Mouse (Mus musculus): ENCODE measurements around the gene Bmi1. TPM values are rescaled to one million over a fixed set of nuclear protein-coding genes. Genes with fewer than 3 reads are reported as not detected.

The Bmi1 gene
- polyA plus RNA-seq (2011; ENCODE audit: insufficient read depth, insufficient read length, low read depth, missing spikeins) = 5.6 and 8.0 TPM in 2 replicates

DNA sequence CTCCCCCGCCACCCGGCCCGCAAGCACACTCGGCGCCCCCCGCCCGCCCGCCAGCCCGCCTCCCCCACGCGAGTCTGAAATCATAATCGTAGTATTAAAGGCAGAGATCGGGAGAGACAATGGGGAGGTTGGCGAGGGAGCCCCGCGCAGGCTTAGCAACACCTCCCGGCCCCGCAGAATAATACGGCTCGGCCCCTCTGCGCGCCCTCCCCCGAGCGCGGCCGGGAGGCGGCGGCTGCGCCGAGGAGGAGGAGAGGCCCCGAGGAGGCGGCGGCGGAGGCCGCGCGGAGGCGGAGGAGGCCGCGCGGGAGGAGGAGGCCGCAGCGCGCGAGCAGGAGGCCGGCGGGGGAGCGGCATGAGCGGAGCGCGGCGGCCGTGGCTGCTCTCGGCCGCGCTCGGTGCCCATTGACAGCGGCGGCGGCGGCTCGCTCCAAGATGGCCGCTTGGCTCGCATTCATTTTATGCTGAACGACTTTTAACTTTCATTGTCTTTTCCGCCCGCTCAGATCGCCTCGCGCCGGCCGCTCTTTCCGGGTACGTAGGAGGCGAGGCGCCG, at the start of gene Bmi1:
Gene Bmi1, plus strand, starts transcription at position 83 of the 556 bp plus-strand sequence.
- Histone ChIP-seq H3K36me3 (ENCODE audit: control insufficient read depth, insufficient read depth, low read length, poor library complexity, severe bottlenecking) (no peaks in the 10 kb centered on the region), H3K27ac (ENCODE audit: insufficient read depth, low read length) (no peak within 1 kb of the TSS), H3K27me3 (ENCODE audit: control insufficient read depth, insufficient read depth, low read length, poor library complexity, severe bottlenecking) (peaks cover 52% of the 10 kb centered on the region), H3K9me3 (replicated peaks; ENCODE audit: control insufficient read depth, insufficient read depth, low read length, poor library complexity, severe bottlenecking) (no peaks in the 10 kb centered on the region), H3K4me3 (ENCODE audit: low read depth, low read length) (peak within 1 kb of the TSS; percentile 83), H3K9ac (ENCODE audit: low read depth, poor library complexity, severe bottlenecking) (peak within 1 kb of the TSS; percentile 93), H3K4me1 (ENCODE audit: control insufficient read depth, insufficient read depth, low read length) (no peaks in the 10 kb centered on the region)
- TF ChIP-seq EP300 (IDR thresholded peaks at IDR 0.05; ENCODE audit: insufficient read depth, low read depth, low read length) = no peak
- no peak for TF ChIP-seq POLR2A (IDR thresholded peaks at IDR 0.05; ENCODE audit: insufficient read depth, low read length)
- TF ChIP-seq CTCF (IDR thresholded peaks at IDR 0.05; ENCODE audit: low read depth, low read length) = no peak

DNA sequence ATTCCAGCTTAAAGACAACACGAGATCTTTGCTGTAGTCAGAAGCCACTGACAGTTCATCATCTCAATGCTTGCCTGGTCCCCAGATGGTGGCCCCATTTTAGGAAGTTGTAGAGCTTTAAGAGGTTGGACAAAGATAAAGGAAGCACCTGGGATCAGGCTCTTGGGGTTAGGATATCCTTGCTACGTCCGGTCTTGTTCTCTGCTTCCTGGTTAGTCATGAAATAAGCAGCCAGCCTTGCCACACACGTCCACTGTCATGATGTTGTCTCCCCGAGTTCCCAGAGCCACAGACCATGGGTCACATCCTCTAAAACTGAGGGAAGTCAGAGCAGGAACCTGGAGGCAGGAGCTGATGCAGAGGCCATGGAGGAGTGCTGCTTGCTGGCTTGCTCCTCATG, 46.3 kb upstream of the Bmi1 start:
- Histone ChIP-seq H3K4me1 (ENCODE audit: control insufficient read depth, insufficient read depth, low read length) (no peaks in the 10 kb centered on the region), H3K27me3 (ENCODE audit: control insufficient read depth, insufficient read depth, low read length, poor library complexity, severe bottlenecking) (no peaks in the 10 kb centered on the region; the same call in 1 of the 2 replicates), H3K4me3 (ENCODE audit: low read depth, low read length) (no peak overlapping the region), H3K9me3 (replicated peaks; ENCODE audit: control insufficient read depth, insufficient read depth, low read length, poor library complexity, severe bottlenecking) (no peaks in the 10 kb centered on the region), H3K36me3 (ENCODE audit: control insufficient read depth, insufficient read depth, low read length, poor library complexity, severe bottlenecking) (no peaks in the 10 kb centered on the region), H3K9ac (ENCODE audit: low read depth, poor library complexity, severe bottlenecking) (no peak overlapping the region), H3K27ac (ENCODE audit: insufficient read depth, low read length) (no peak overlapping the region)
- TF ChIP-seq EP300 (IDR thresholded peaks at IDR 0.05; ENCODE audit: insufficient read depth, low read depth, low read length) (no peak), POLR2A (IDR thresholded peaks at IDR 0.05; ENCODE audit: insufficient read depth, low read length) (no peak), CTCF (IDR thresholded peaks at IDR 0.05; ENCODE audit: low read depth, low read length) (no peak)

DNA sequence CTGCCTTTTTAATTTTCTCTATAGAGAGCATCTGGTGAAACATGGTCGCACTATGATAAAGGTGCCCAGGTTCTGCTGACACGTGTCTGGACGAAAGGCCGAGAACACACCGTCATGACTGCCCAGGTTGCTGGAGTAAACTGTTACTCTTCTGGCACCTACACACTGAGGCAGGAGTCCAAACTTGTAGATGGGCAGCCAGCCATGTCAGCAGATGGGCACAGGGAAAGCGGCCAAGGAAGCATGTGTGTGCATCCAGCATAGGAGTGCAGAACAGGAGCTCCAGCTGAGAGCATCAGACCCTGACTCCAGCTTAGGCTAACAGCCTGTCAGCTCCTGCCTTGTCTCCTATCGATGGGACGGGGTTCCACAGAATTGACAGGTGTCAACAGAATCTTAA, 41.8 kb upstream of the Bmi1 start:
- TF ChIP-seq POLR2A (IDR thresholded peaks at IDR 0.05; ENCODE audit: insufficient read depth, low read length) = no peak
- TF ChIP-seq EP300 (IDR thresholded peaks at IDR 0.05; ENCODE audit: insufficient read depth, low read depth, low read length) = no peak
- TF ChIP-seq CTCF (IDR thresholded peaks at IDR 0.05; ENCODE audit: low read depth, low read length) = no peak
- H3K9ac ChIP-seq (ENCODE audit: low read depth, poor library complexity, severe bottlenecking) = no peak overlapping the region
- H3K4me3 ChIP-seq (ENCODE audit: low read depth, low read length) = no peak overlapping the region
- no peaks in the 10 kb centered on the region for H3K4me1 ChIP-seq (ENCODE audit: control insufficient read depth, insufficient read depth, low read length)
- H3K36me3 ChIP-seq (ENCODE audit: control insufficient read depth, insufficient read depth, low read length, poor library complexity, severe bottlenecking) = no peaks in the 10 kb centered on the region
- no peak overlapping the region for H3K27ac ChIP-seq (ENCODE audit: insufficient read depth, low read length)
- peaks cover 8% of the 10 kb centered on the region; the same call in 1 of the 2 replicates for H3K9me3 ChIP-seq (replicated peaks; ENCODE audit: control insufficient read depth, insufficient read depth, low read length, poor library complexity, severe bottlenecking)
- no peaks in the 10 kb centered on the region for H3K27me3 ChIP-seq (ENCODE audit: control insufficient read depth, insufficient read depth, low read length, poor library complexity, severe bottlenecking)

DNA sequence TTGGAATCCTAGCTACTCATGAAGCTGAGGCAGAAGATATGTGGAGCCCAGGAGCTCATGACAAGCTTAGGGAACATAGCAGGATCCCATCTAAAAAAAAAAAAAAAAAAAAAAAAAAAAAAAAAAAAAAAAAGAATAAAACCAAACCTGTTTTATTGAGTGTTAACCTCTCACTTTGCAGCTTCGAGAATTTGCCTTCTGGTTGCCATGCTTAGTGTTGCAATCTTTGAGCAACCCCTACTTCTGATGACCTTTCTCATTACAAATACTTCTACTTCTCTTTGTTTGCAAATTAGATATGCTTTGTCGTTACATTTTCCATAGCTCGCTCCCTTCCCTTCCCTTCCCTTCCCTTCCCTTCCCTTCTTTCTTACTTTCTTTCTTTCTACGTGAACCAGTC, 28.3 kb upstream of the Bmi1 start:
- TF ChIP-seq CTCF (IDR thresholded peaks at IDR 0.05; ENCODE audit: low read depth, low read length) = no peak
- no peak for TF ChIP-seq EP300 (IDR thresholded peaks at IDR 0.05; ENCODE audit: insufficient read depth, low read depth, low read length)
- TF ChIP-seq POLR2A (IDR thresholded peaks at IDR 0.05; ENCODE audit: insufficient read depth, low read length) = no peak
- Histone ChIP-seq H3K36me3 (ENCODE audit: control insufficient read depth, insufficient read depth, low read length, poor library complexity, severe bottlenecking) (no peaks in the 10 kb centered on the region), H3K9ac (ENCODE audit: low read depth, poor library complexity, severe bottlenecking) (no peak overlapping the region), H3K9me3 (replicated peaks; ENCODE audit: control insufficient read depth, insufficient read depth, low read length, poor library complexity, severe bottlenecking) (no peaks in the 10 kb centered on the region), H3K27ac (ENCODE audit: insufficient read depth, low read length) (no peak overlapping the region), H3K4me1 (ENCODE audit: control insufficient read depth, insufficient read depth, low read length) (no peaks in the 10 kb centered on the region), H3K27me3 (ENCODE audit: control insufficient read depth, insufficient read depth, low read length, poor library complexity, severe bottlenecking) (no peaks in the 10 kb centered on the region), H3K4me3 (ENCODE audit: low read depth, low read length) (no peak overlapping the region)

DNA sequence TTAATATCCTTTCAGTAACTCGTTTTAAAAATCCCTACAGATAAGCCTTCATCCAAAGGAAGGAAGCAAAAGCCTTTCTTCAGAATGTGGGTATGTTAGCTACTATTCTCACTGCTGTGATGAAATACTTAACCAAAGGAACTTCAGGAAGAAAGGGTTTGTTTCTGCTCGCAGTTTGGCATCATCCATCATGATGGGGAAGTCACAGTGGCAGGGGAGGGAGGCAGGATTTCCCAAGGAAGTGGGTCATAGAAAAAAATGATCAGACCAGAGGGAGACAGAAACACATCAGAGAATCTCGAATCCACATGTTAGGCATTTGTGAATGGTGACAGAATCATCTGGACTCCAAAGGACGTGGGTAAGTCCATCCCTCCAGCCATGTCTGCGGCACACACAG, 22.0 kb upstream of the Bmi1 start:
- Histone ChIP-seq H3K9me3 (replicated peaks; ENCODE audit: control insufficient read depth, insufficient read depth, low read length, poor library complexity, severe bottlenecking) (no peaks in the 10 kb centered on the region), H3K27ac (ENCODE audit: insufficient read depth, low read length) (no peak overlapping the region)

DNA sequence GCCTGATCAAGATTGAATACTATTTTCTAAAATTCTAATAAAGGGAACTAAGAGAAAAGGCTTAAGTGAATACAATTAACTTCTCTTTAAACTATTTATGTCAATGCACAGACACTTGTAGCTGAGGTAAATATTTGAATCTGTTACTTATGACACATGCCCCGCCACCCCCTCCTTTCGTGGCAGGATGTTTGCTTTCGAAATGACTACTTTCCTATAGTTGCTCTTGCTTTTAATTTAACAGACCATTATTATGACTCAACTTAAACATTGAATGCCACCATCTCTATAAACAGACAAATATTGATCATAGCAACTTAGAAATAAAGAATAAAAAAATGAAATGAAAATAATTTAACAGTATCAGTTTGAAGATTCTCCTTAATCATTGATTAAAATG, 12.8 kb upstream of the Bmi1 start:
- no peak for TF ChIP-seq EP300 (IDR thresholded peaks at IDR 0.05; ENCODE audit: insufficient read depth, low read depth, low read length)
- no peak for TF ChIP-seq POLR2A (IDR thresholded peaks at IDR 0.05; ENCODE audit: insufficient read depth, low read length)
- TF ChIP-seq CTCF (IDR thresholded peaks at IDR 0.05; ENCODE audit: low read depth, low read length) = no peak

More for the DNA sequence above, 22.0 kb upstream of the Bmi1 start:
- TF ChIP-seq EP300 (IDR thresholded peaks at IDR 0.05; ENCODE audit: insufficient read depth, low read depth, low read length) = no peak
- TF ChIP-seq POLR2A (IDR thresholded peaks at IDR 0.05; ENCODE audit: insufficient read depth, low read length) = no peak
- TF ChIP-seq CTCF (IDR thresholded peaks at IDR 0.05; ENCODE audit: low read depth, low read length) = no peak
- H3K9ac ChIP-seq (ENCODE audit: low read depth, poor library complexity, severe bottlenecking) = no peak overlapping the region
- H3K27me3 ChIP-seq (ENCODE audit: control insufficient read depth, insufficient read depth, low read length, poor library complexity, severe bottlenecking) = no peaks in the 10 kb centered on the region
- no peak overlapping the region for H3K4me3 ChIP-seq (ENCODE audit: low read depth, low read length)
- H3K36me3 ChIP-seq (ENCODE audit: control insufficient read depth, insufficient read depth, low read length, poor library complexity, severe bottlenecking) = no peaks in the 10 kb centered on the region
- H3K4me1 ChIP-seq (ENCODE audit: control insufficient read depth, insufficient read depth, low read length) = no peaks in the 10 kb centered on the region

More for the DNA sequence above, 12.8 kb upstream of the Bmi1 start:
- H3K9ac ChIP-seq (ENCODE audit: low read depth, poor library complexity, severe bottlenecking) = no peak overlapping the region
- no peaks in the 10 kb centered on the region for H3K36me3 ChIP-seq (ENCODE audit: control insufficient read depth, insufficient read depth, low read length, poor library complexity, severe bottlenecking)
- H3K27me3 ChIP-seq (ENCODE audit: control insufficient read depth, insufficient read depth, low read length, poor library complexity, severe bottlenecking) = no peaks in the 10 kb centered on the region
- no peaks in the 10 kb centered on the region for H3K9me3 ChIP-seq (replicated peaks; ENCODE audit: control insufficient read depth, insufficient read depth, low read length, poor library complexity, severe bottlenecking)
- no peak overlapping the region for H3K27ac ChIP-seq (ENCODE audit: insufficient read depth, low read length)
- H3K4me1 ChIP-seq (ENCODE audit: control insufficient read depth, insufficient read depth, low read length) = no peaks in the 10 kb centered on the region
- H3K4me3 ChIP-seq (ENCODE audit: low read depth, low read length) = no peak overlapping the region
